Mouse (Mus musculus): ENCODE results near the gene F2rl1.

The F2rl1 gene

GRCm38 (mm10) chr13:95524674-95525491 lies at the start of gene F2rl1:
Gene F2rl1 (minus strand): TSS chr13:95525227.
- DNase-seq (ENCODE audit: low spot score), result no peak

- DNase-seq (ENCODE audit: low spot score), result no peak
Measured at GRCm38 (mm10) chr13:95570877-95571276, 45.9 kb upstream of the F2rl1 start.

- no peak for DNase-seq (ENCODE audit: low spot score)
Measured at GRCm38 (mm10) chr13:95569326-95569725, 44.3 kb upstream of the F2rl1 start.

- DNase-seq (ENCODE audit: low spot score), result no peak
Measured at GRCm38 (mm10) chr13:95568336-95568735, 43.3 kb upstream of the F2rl1 start.

GRCm38 (mm10) chr13:95566841-95567551 lies 42.0 kb upstream of the F2rl1 start:
- DNase-seq (ENCODE audit: low spot score), result no peak

GRCm38 (mm10) chr13:95563693-95564092 lies 38.7 kb upstream of the F2rl1 start:
- peak; percentile 83 for DNase-seq (ENCODE audit: low spot score)

- DNase-seq (ENCODE audit: low spot score), result peak; percentile 28
Measured at GRCm38 (mm10) chr13:95563066-95563610, 38.1 kb upstream of the F2rl1 start.

- DNase-seq (ENCODE audit: low spot score), result no peak
Measured at GRCm38 (mm10) chr13:95557326-95557725, 32.3 kb upstream of the F2rl1 start.

GRCm38 (mm10) chr13:95553885-95554492 lies 29.0 kb upstream of the F2rl1 start:
- DNase-seq (ENCODE audit: low spot score), result no peak

- no peak for DNase-seq (ENCODE audit: low spot score)
Measured at GRCm38 (mm10) chr13:95550636-95551370, 25.8 kb upstream of the F2rl1 start.

GRCm38 (mm10) chr13:95549421-95549820 lies 24.4 kb upstream of the F2rl1 start:
- DNase-seq (ENCODE audit: low spot score), result no peak

- DNase-seq (ENCODE audit: low spot score), result no peak
Measured at GRCm38 (mm10) chr13:95548856-95549255, 23.8 kb upstream of the F2rl1 start.

- peak; percentile 45 for DNase-seq (ENCODE audit: low spot score)
Measured at GRCm38 (mm10) chr13:95548291-95548789, 23.3 kb upstream of the F2rl1 start.

- no peak for DNase-seq (ENCODE audit: low spot score)
Measured at GRCm38 (mm10) chr13:95547090-95547611, 22.1 kb upstream of the F2rl1 start.

- DNase-seq (ENCODE audit: low spot score), result no peak
Measured at GRCm38 (mm10) chr13:95546251-95546650, 21.2 kb upstream of the F2rl1 start.

- DNase-seq (ENCODE audit: low spot score), result no peak
Measured at GRCm38 (mm10) chr13:95545729-95546186, 20.7 kb upstream of the F2rl1 start.

- no peak for DNase-seq (ENCODE audit: low spot score)
Measured at GRCm38 (mm10) chr13:95538021-95538420, 13.0 kb upstream of the F2rl1 start.

- DNase-seq (ENCODE audit: low spot score), result no peak
Measured at GRCm38 (mm10) chr13:95536117-95536493, 11.1 kb upstream of the F2rl1 start.

- no peak for DNase-seq (ENCODE audit: low spot score)
Measured at GRCm38 (mm10) chr13:95535461-95536116, 10.6 kb upstream of the F2rl1 start.

GRCm38 (mm10) chr13:95535026-95535425 lies 10.0 kb upstream of the F2rl1 start:
- no peak for DNase-seq (ENCODE audit: low spot score)

GRCm38 (mm10) chr13:95534131-95534561 lies 9.1 kb upstream of the F2rl1 start:
- DNase-seq (ENCODE audit: low spot score), result no peak
